Mouse (Mus musculus) embryonic facial prominence, embryonic 11.5 days (tissue): Measurements from ENCODE around the gene Atad1. TPM values are rescaled to one million over a fixed set of nuclear protein-coding genes. Genes with fewer than 3 reads are reported as not detected.

Source experiments
- ATAC-seq: fragments of 200-750 bp; cut with Nextera tagmentation; replicated peaks from 2 replicates; pipeline ENCODE4 v1.8.0; 2017; ENCODE audit warnings: low read depth; ENCODE audit not compliant: insufficient number of reproducible peaks, low FRiP score, low TSS enrichment
- DNase-seq: peaks from one replicate; pipeline ENCODE4 v3.0.0-alpha.2; 2015; ENCODE audit warnings: low spot score
- H3K27ac ChIP-seq: fragments of 300-500 bp; sonication (generic); replicated peaks from 2 replicates; pipeline ENCODE4 v1.5.1; 2014; ENCODE audit warnings: mild to moderate bottlenecking, low read depth, low read length, control low read depth
- H3K27me3 ChIP-seq: fragments of 300-500 bp; sonication (generic); 2 replicates; pipeline ENCODE4 v1.6.1; 2014; ENCODE audit warnings: mild to moderate bottlenecking, low read length, moderate library complexity, mixed read lengths; ENCODE audit not compliant: control insufficient read depth, insufficient read depth
- H3K36me3 ChIP-seq: fragments of 300-500 bp; sonication (generic); replicated peaks from 2 replicates; pipeline ENCODE4 v1.6.1; 2014; ENCODE audit warnings: low read depth, mild to moderate bottlenecking, low read length, moderate library complexity, mixed read lengths; ENCODE audit not compliant: control insufficient read depth, insufficient read depth
- H3K4me1 ChIP-seq: fragments of 300-500 bp; sonication (generic); 2 replicates; pipeline ENCODE4 v1.6.1; 2014; ENCODE audit warnings: low read length, mixed read lengths; ENCODE audit not compliant: control insufficient read depth, insufficient read depth
- H3K4me2 ChIP-seq: fragments of 300-500 bp; sonication (generic); 2 replicates; pipeline ENCODE4 v1.6.1; 2014; ENCODE audit warnings: low read depth, mild to moderate bottlenecking, control low read depth, low read length, moderate library complexity
- H3K4me3 ChIP-seq: fragments of 300-500 bp; sonication (generic); 2 replicates; pipeline ENCODE4 v1.5.1; 2014; ENCODE audit warnings: low read depth, low read length, control low read depth
- H3K9ac ChIP-seq: fragments of 300-500 bp; sonication (generic); replicated peaks from 2 replicates; pipeline ENCODE4 v1.6.1; 2014; ENCODE audit warnings: mild to moderate bottlenecking, control low read depth, low read length
- H3K9me3 ChIP-seq: fragments of 300-500 bp; sonication (generic); replicated peaks from 2 replicates; pipeline ENCODE4 v1.6.1; 2016; ENCODE audit warnings: mild to moderate bottlenecking, low read length, inconsistent platforms, mixed read lengths; ENCODE audit not compliant: control insufficient read depth
- WGBS: fragments of 180-500 bp; shearing (Covaris S2); extraction: QIAGEN DNeasy Blood & Tissue Kit; methylation state at CpG from one replicate; pipeline ENCODE4 v1.1.7; 2014; 5-methylcytosine and 5-hydroxymethylcytosine counted together
- polyA plus RNA-seq: library from polyadenylated mRNA; unstranded; fragments of >200 nt; fragmentation: Nextera tagmentation; extraction: Ambion mirVana; gene quantifications from 2 replicates; pipeline ENCODE4 v1.2.1, GENCODE M21; 2014

Gene Atad1
- polyA plus RNA-seq, 1 experiment from 2014 or later, result 98.4 TPM

GRCm38 (mm10) chr19:32713471-32713870 lies 26.1 kb downstream of the Atad1 start:
- Histone ChIP-seq H3K27ac (no peak overlapping the region), H3K4me1 (no peaks in the 10 kb centered on the region), H3K4me2 (no peak overlapping the region), H3K36me3 (no peaks in the 10 kb centered on the region), H3K9ac (no peak overlapping the region), H3K9me3 (no peaks in the 10 kb centered on the region), H3K27me3 (no peaks in the 10 kb centered on the region), H3K4me3 (no peak overlapping the region)
- ATAC-seq (no peak), DNase-seq (no peak)
- WGBS, result 76% methylated on average over 3 of the region's 3 CpGs

- H3K4me1 ChIP-seq, result no peaks in the 10 kb centered on the region
- H3K36me3 ChIP-seq, result no peaks in the 10 kb centered on the region
- no peaks in the 10 kb centered on the region for H3K27me3 ChIP-seq
- 1% methylated on average over 11 of the region's 11 CpGs for WGBS
- ATAC-seq, result peak; percentile 81
- H3K4me2 ChIP-seq, result peak overlapping the region; percentile 74
- peak overlapping the region; percentile 94 for H3K9ac ChIP-seq
- H3K9me3 ChIP-seq, result no peaks in the 10 kb centered on the region
- peak; percentile 79 for DNase-seq
- H3K27ac ChIP-seq, result no peak overlapping the region
- peak overlapping the region; percentile 90 for H3K4me3 ChIP-seq
These were observed 27.0 kb downstream of the Atad1 start for GRCm38 (mm10) chr19:32712588-32713042.

GRCm38 (mm10) chr19:32711761-32712541 lies 27.6 kb downstream of the Atad1 start:
- Histone ChIP-seq H3K4me2 (peak overlapping the region; percentile 74), H3K27ac (peak overlapping the region; percentile 78), H3K9ac (peak overlapping the region; percentile 94), H3K4me3 (peak overlapping the region; percentile 90), H3K9me3 (no peaks in the 10 kb centered on the region), H3K36me3 (no peaks in the 10 kb centered on the region), H3K27me3 (no peaks in the 10 kb centered on the region), H3K4me1 (no peaks in the 10 kb centered on the region)
- under 1% methylated on average over 63 of the region's 63 CpGs for WGBS
- ATAC-seq (peak; percentile 96), DNase-seq (peak; percentile 93)

- ATAC-seq (no peak), DNase-seq (peak; percentile 53)
- Histone ChIP-seq H3K4me3 (no peak overlapping the region), H3K4me2 (no peak overlapping the region), H3K27ac (no peak overlapping the region), H3K36me3 (no peaks in the 10 kb centered on the region), H3K9me3 (no peaks in the 10 kb centered on the region), H3K27me3 (no peaks in the 10 kb centered on the region), H3K4me1 (no peaks in the 10 kb centered on the region), H3K9ac (no peak overlapping the region)
- WGBS, result 73% methylated on average over 3 of the region's 3 CpGs
These were observed 29.3 kb downstream of the Atad1 start for GRCm38 (mm10) chr19:32710288-32710687.

GRCm38 (mm10) chr19:32708996-32709395 lies 30.6 kb downstream of the Atad1 start:
- 92% methylated on average over 5 of the region's 5 CpGs for WGBS
- Histone ChIP-seq H3K27me3 (no peaks in the 10 kb centered on the region), H3K4me3 (no peak overlapping the region), H3K4me1 (no peaks in the 10 kb centered on the region), H3K4me2 (no peak overlapping the region), H3K9ac (no peak overlapping the region), H3K9me3 (no peaks in the 10 kb centered on the region), H3K36me3 (no peaks in the 10 kb centered on the region; the same call in 1 of the 2 replicates), H3K27ac (no peak overlapping the region)
- DNase-seq, result no peak
- no peak for ATAC-seq

- Histone ChIP-seq H3K4me3 (no peak overlapping the region), H3K27me3 (no peaks in the 10 kb centered on the region), H3K36me3 (peaks cover 3% of the 10 kb centered on the region; the same call in 1 of the 2 replicates), H3K27ac (no peak overlapping the region), H3K4me2 (no peak overlapping the region), H3K9ac (no peak overlapping the region), H3K9me3 (no peaks in the 10 kb centered on the region), H3K4me1 (no peaks in the 10 kb centered on the region)
- ATAC-seq (no peak), DNase-seq (no peak)
- 84% methylated on average over 3 of the region's 3 CpGs for WGBS
These were observed 37.4 kb downstream of the Atad1 start for GRCm38 (mm10) chr19:32702191-32702590.

- DNase-seq, result no peak
- ATAC-seq, result no peak
- no peak overlapping the region for H3K9ac ChIP-seq
- no peaks in the 10 kb centered on the region for H3K27me3 ChIP-seq
- no peak overlapping the region for H3K4me2 ChIP-seq
- H3K4me3 ChIP-seq, result no peak overlapping the region
- 95% methylated on average over 2 of the region's 2 CpGs for WGBS
- H3K27ac ChIP-seq, result no peak overlapping the region
- no peaks in the 10 kb centered on the region; the same call in none of the 2 replicates for H3K36me3 ChIP-seq
- H3K9me3 ChIP-seq, result no peaks in the 10 kb centered on the region
- H3K4me1 ChIP-seq, result no peaks in the 10 kb centered on the region
These were observed 42.9 kb downstream of the Atad1 start for GRCm38 (mm10) chr19:32696674-32697073.

GRCm38 (mm10) chr19:32689724-32690123 lies 49.9 kb downstream of the Atad1 start:
- no peaks in the 10 kb centered on the region for H3K27me3 ChIP-seq
- ATAC-seq (no peak), DNase-seq (peak; percentile 49)
- H3K36me3 ChIP-seq, result no peaks in the 10 kb centered on the region; the same call in 1 of the 2 replicates
- H3K9ac ChIP-seq, result no peak overlapping the region
- no peaks in the 10 kb centered on the region for H3K4me1 ChIP-seq
- H3K4me3 ChIP-seq, result no peak overlapping the region
- H3K9me3 ChIP-seq, result no peaks in the 10 kb centered on the region
- no peak overlapping the region for H3K4me2 ChIP-seq
- no peak overlapping the region for H3K27ac ChIP-seq
- 79% methylated on average over 6 of the region's 6 CpGs for WGBS
